Mouse (Mus musculus) adrenal gland, postnatal 10 days (tissue): ENCODE measurements around the gene Adamts14. TPM values are rescaled to one million over a fixed set of nuclear protein-coding genes. Genes with fewer than 3 reads are reported as not detected.

Source experiments
- DNase-seq: peaks from one replicate; pipeline ENCODE4 v3.0.0; 2021; ENCODE audit warnings: mixed read lengths
- total RNA-seq, 2 experiments: library from RNA; stranded (reverse); gene quantifications; 2 replicates each; pipeline ENCODE4 v1.2.3; 2021

Gene Adamts14
- total RNA-seq, 2 experiments from 2014 or later, result 3.7 to 4.3 TPM

DNA sequence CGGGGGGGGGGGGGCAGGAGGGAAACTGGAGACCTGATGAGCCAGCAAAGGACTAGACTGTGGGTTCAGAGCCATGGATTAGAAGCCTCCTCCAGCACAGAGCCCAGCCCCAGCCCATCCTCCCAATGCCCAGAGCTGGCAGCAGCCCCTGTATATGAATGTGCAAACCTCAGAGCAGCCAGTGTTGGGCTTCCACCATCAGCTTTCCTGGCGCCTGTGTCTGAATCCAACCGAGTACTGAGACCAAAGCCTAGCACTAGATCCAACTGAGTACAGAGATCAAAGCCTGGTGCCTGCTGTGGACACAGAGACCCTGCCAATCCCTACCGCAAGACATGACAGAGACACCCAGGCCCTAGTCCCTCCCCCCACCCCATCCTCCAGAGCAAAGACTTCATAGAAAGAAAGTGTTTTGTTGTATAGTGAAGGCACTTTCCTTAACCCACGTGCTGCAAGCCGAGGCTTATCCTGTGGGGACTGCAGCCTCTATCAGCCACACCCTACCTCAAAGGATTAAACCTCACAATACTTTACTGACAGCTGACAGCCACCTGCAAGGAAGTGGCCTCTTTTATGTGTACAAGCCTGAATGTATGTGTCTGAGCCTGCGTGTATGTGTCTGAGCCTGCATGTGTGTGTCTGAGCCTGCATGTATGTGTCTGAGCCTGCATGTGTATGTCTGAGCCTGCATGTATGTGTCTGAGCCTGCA lies 40.2 kb downstream of the Adamts14 start:
- DNase-seq, result no peak

- DNase-seq, result no peak
These were observed 41.5 kb downstream of the Adamts14 start for GRCm38 (mm10) chr10:61231756-61232155.

DNA sequence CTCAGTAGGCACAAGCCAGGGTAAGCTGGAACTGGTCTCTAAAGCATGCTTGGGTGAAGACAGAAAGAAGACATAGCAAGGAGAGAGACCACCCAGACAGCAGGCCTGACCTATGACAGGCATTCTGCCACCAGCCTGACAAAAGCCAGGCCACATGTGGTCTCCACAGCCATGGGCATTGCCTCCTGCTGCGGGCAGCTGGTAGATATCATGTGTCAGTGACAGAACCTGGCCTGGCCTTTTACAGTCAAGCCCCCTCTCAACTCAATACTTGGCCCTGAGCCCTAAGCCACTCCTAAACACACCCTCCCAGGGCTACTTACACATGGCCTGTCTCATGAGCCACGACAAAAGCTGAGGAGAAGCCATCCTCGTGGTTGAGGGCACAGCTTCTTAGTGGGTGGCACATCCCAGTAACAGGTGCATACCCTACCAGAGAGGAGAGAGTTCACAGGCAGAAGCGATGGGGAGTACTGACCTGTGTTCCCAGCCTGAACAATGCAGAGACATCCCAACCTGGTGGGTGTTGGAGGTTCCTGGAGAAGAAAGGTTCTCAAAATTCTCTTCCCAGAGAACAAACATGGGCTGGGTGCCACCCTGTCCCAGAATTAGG lies 46.3 kb downstream of the Adamts14 start:
- DNase-seq, result no peak

GRCm38 (mm10) chr10:61225694-61226093 lies 47.5 kb downstream of the Adamts14 start:
- DNase-seq, result no peak

DNA sequence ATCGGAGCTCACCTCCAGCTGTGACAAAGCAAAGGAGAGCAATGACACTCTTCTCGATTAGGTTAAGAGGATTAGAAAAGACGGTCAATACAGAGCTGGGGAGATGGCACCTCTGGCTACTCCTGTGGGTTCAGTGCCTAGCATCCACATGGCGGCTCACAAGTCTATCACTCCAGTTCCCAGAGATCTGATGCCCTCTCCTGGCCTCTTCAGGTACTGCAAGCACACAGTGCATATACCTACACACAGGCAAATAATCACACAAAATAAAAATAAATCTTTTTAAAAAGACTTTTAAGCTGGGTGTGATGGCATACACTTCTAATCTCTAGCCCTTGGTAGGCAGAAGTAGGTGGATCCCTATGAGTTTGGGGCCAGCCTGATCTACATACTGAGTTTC lies 53.9 kb downstream of the Adamts14 start:
- DNase-seq, result no peak

DNA sequence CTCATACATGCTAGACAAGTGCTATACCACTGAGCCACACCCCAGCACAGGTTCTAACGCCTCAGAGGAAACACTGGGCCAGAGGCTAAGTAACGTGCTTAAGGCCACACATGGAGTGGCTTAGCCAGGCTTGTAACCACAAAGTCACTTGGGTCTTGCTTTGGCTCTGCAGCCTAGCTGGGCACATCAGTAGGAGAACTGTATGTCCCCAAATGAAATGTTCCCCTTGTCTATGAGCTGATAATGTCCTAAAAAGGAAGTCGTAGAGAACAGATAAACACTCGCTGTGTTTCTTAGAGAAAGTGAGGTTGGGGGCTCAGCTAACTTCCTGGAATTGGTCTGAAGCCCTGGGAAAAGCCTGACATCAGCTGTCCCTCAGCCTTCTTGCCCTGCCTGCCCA lies 57.1 kb downstream of the Adamts14 start:
- no peak for DNase-seq

DNA sequence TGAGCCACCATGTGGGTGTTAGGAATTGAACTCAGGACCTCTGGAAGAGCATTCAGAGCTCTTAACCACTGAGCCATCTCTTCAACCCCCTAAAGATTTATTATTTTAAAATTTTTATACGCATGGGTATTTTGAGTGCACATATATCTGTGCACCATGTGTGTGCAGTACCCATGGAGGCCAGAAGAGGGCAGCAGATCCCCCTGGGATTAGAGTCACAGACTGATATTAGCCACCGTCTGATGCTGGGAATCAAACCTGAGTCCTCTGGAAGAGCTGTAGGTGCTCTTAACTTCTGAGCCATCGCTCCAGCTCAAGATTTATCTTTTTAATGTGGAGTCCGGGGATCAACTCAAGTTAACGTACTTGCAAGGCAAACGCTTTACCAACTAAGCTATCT lies 57.6 kb downstream of the Adamts14 start:
- DNase-seq, result no peak

- no peak for DNase-seq
These were observed 60.4 kb downstream of the Adamts14 start for GRCm38 (mm10) chr10:61212817-61213216.

- DNase-seq, result peak; percentile 76
These were observed 61.5 kb downstream of the Adamts14 start for GRCm38 (mm10) chr10:61211743-61212142.

GRCm38 (mm10) chr10:61211105-61211504 lies 62.1 kb downstream of the Adamts14 start:
- DNase-seq, result no peak

DNA sequence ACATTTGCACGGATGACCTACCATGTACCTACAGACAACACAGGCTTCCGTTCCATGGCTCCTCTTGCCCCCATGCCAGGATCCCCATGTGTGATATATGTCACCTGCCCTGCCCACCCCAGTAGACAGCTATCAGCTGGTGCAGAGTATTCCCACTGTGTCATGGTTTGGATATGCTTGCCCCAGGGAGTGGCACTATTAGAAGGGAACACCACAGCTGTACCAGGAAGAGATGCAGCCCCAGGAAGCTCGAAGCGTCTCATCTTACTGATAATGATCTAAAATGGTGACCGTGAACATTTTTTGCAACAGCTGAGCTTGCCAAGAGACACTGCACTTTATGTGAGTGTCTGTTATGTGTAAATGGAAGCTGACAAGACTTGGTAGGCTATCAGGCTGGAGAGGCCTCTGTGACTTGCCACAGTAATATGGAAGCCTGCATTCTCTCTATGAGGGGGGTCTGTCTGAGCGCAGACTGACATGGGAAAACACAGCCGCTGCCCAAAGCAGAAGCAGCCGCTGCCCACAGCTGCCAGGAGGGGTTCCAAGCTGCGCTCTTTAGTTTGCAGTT lies 65.0 kb downstream of the Adamts14 start:
- DNase-seq, result no peak

DNA sequence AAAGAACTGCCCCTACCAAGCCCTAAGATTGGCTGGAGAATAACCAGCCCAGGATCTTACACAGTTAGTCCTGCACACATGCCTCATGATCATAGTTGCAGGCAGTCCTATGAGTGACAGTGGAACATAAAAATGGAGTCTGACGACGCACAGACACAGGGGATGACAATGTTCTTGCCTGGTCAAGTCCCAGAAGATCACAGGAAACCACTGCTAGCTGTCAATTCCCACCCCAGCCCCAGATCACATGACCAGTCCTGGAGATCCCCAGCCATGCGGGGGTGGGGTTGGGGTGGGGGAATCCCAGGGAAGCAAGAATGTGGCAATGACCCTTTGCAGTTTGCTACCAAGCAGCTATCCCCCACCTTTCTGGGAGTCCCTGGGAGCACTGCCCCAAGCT lies 69.3 kb downstream of the Adamts14 start:
- DNase-seq, result no peak

- no peak for DNase-seq
These were observed 71.5 kb downstream of the Adamts14 start for GRCm38 (mm10) chr10:61201596-61202318.

- no peak for DNase-seq
These were observed 72.2 kb downstream of the Adamts14 start for GRCm38 (mm10) chr10:61200998-61201397.

- no peak for DNase-seq
These were observed 72.9 kb downstream of the Adamts14 start for GRCm38 (mm10) chr10:61200232-61200820.

- peak; percentile 82 for DNase-seq
These were observed 73.5 kb downstream of the Adamts14 start for GRCm38 (mm10) chr10:61199566-61200213.

DNA sequence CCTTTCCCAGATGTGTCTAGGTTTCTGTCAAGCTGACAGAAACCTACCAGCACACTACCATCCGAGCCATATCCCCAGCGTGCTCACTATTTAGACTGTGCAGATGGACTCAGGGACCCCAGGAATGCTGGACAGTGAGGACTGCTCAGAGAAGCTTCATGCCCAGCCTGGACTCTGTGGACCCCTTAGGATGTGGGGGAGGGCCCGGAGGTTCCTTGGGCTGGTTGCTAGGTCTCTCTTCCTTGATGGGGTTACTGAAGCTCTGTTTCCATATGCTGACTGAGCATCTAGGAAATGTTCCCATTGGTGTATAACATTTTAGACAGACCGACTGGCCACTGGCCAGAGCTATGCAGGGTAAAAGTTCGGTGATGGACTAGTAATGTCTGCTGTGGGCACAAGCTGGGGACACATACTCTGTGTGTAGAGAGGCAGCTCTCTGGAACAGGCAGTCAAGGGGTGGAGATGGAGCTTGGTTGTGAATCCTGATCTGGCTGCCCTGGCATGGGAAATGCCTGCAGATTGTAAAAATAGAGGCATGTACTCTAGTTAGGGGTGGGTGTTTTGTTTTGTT lies 77.4 kb downstream of the Adamts14 start:
- no peak for DNase-seq

DNA sequence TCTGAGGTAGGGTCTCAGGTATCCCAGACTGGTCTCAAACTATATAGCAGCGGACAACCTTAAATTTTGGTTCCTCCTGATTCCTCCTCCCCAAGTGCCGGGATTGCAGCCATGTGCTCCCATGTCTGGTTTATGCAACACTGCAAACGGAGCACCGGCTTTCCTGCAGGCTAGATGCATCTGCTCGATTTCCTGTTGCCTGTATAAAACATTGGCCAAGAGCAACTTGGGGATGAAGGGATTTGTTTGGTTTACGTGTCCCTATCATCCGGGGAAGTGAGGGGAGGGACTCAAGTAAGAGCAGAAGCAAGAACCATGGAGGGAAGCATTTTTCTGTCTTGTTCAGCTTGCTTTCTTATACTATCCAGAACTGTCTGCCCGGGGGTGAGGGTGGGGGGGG lies 78.0 kb downstream of the Adamts14 start:
- DNase-seq, result no peak

- no peak for DNase-seq
These were observed 78.6 kb downstream of the Adamts14 start for GRCm38 (mm10) chr10:61194611-61195010.

- DNase-seq, result no peak
These were observed 85.2 kb downstream of the Adamts14 start for GRCm38 (mm10) chr10:61188010-61188409.

DNA sequence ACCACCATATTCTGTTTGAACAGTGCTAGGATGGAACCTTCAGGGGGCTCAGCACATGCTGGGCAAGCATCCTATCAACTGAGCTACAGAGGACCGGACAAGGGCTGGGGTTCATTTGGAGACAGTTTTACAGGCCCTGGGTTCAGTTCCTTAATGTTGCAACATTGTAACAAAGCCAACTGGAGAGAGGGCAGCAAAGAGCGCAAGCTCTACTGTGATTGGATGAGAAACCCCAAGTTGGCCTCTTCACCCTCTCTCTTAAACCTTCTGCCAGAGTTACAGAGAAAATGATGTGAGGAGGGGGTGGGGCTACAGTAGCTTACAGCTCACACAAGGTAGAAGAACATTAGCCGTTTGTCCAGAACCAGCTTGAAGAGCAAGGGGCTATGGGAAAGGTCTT lies 86.2 kb downstream of the Adamts14 start:
- no peak for DNase-seq

DNA sequence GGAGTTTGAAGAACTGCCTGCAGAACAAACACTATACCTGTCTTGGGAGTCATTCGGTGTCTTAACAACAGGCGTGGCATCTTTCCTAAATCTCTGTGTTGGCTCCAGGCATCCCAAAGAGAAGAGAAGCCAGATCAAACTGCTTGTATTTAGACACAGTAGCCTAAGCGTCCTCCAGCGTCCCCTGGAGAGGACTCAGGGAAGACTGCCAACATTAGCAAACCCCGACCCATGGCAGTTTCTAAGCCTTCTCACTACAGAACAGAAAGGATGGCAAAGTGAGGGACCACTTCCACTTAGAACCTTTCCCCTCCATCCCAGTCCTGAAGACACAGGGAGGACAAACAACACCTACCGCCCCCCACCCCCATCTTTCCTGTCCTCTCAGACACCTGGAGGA lies 93.3 kb downstream of the Adamts14 start:
- DNase-seq, result peak; percentile 34
